ENCODE assay signal across 8 mouse cellular contexts in the genomic region with DNA sequence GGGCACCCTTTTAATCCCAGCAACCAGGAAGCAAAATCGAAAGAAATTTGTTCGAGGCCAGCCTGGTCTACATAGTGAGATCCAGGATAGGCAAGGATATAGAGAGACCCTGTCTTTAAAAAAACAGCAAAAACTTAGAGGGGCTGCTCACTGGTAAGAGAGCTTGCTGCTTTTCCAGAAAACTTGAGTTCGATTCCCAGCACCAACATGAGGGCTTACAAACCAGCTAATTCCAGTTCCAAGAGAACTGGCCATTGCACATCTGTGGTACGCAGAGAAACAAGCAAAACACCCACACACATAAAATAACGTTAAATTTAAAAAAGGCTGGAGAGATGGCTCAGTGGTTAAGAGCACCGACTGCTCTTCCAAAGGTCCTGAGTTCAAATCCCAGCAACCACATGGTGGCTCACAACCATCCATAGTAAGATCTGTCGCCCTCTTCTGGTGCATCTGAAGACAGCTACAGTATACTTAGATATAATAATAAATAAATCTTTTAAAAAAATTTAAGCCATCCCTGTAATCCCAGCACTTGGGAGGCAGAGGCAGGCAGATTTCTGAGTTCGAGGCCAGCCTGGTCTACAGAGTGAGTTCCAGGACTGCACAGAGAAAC. TPM values are rescaled to one million over a fixed set of nuclear protein-coding genes. Genes with fewer than 3 reads are reported as not detected.
A peak's percentile ranks its signal among the peaks of the same experiment; 100 is the strongest.
DNase-seq lines count a peak whose midpoint lies in the region; ATAC-seq and TF ChIP-seq lines count a peak whose summit lies in the region.
"Not testable (repeated sequence)": the region's sequence is repeated elsewhere in the genome, so short reads cannot be mapped to it uniquely, and the experiment has no call there.

No protein-coding gene starts in this region.

- H3K4me3 ChIP-seq in C2C12 (ENCODE audit: insufficient read depth, poor library complexity, severe bottlenecking), result peak overlapping the region; percentile 74
- peak overlapping the region; percentile 81 for H3K4me3 ChIP-seq in brown adipose tissue, adult 24 weeks (ENCODE audit: insufficient read depth, low read depth, low read length)
- H3K4me3 ChIP-seq in forebrain, embryonic 12.5 days (replicated peaks), result peak overlapping the region; percentile 82
- H3K4me3 ChIP-seq in hindbrain, embryonic 10.5 days, result peak overlapping the region; percentile 71
- peak overlapping the region; percentile 73 for H3K4me3 ChIP-seq in kidney, embryonic 16.5 days (ENCODE audit: low read length)
- H3K4me3 ChIP-seq in liver, embryonic 16.5 days (ENCODE audit: low read depth, low read length), result peak overlapping the region; percentile 87
- peak overlapping the region; percentile 53 for H3K4me3 ChIP-seq in midbrain, embryonic 16.5 days (ENCODE audit: low read depth, low read length)
- peak overlapping the region; percentile 80 for H3K4me3 ChIP-seq in stomach, postnatal 0 days (ENCODE audit: low read depth, low read length)

- H3ac ChIP-seq in C2C12 (ENCODE audit: control insufficient read depth, insufficient read length, low read depth), result peak overlapping the region; percentile 31

- H3K27me3 ChIP-seq in C2C12 (ENCODE audit: control insufficient read depth, insufficient read depth, insufficient read length); forebrain, embryonic 12.5 days; hindbrain, embryonic 10.5 days (ENCODE audit: insufficient read depth, poor library complexity, severe bottlenecking); kidney, embryonic 16.5 days (ENCODE audit: insufficient read depth, low read length); liver, embryonic 16.5 days (ENCODE audit: control insufficient read depth, insufficient read depth, low read depth, low read length); midbrain, embryonic 16.5 days (ENCODE audit: control insufficient read depth, insufficient read depth, low read depth, low read length); stomach, postnatal 0 days (ENCODE audit: control insufficient read depth, insufficient read depth, low read length): not testable (repeated sequence)

- WGBS in forebrain, embryonic 12.5 days, result 78% methylated on average over 8 of the region's 8 CpGs
- WGBS in hindbrain, embryonic 10.5 days, result 77% methylated on average over 8 of the region's 8 CpGs
- 77% methylated on average over 8 of the region's 8 CpGs for WGBS in kidney, embryonic 16.5 days
- 66% methylated on average over 8 of the region's 8 CpGs for WGBS in liver, embryonic 16.5 days (ENCODE audit: insufficient replicate concordance)
- 82% methylated on average over 8 of the region's 8 CpGs for WGBS in midbrain, embryonic 16.5 days
- WGBS in stomach, postnatal 0 days, result 71% methylated on average over 8 of the region's 8 CpGs

- H3K9me3 ChIP-seq in forebrain, embryonic 12.5 days; hindbrain, embryonic 10.5 days; kidney, embryonic 16.5 days (ENCODE audit: low read length); liver, embryonic 16.5 days (replicated peaks; ENCODE audit: control insufficient read depth, low read length); midbrain, embryonic 16.5 days (replicated peaks; ENCODE audit: control insufficient read depth, low read length, poor library complexity, severe bottlenecking); stomach, postnatal 0 days (ENCODE audit: control insufficient read depth, low read length): not testable (repeated sequence)

- not testable (repeated sequence) for ATAC-seq in forebrain, embryonic 12.5 days (ENCODE audit: low FRiP score); kidney, embryonic 16.5 days (ENCODE audit: low FRiP score, low TSS enrichment); liver, embryonic 16.5 days (ENCODE audit: low read depth); midbrain, embryonic 16.5 days; stomach, postnatal 0 days (ENCODE audit: low FRiP score, low TSS enrichment)

- peak overlapping the region; percentile 70 for H3K9ac ChIP-seq in forebrain, embryonic 12.5 days
- H3K9ac ChIP-seq in kidney, embryonic 16.5 days (replicated peaks; ENCODE audit: low read length), result peak overlapping the region; percentile 97
- peak overlapping the region; percentile 81 for H3K9ac ChIP-seq in liver, embryonic 16.5 days (ENCODE audit: low read depth, low read length)
- peak overlapping the region; percentile 74; the same call in 1 of the 2 replicates for H3K9ac ChIP-seq in midbrain, embryonic 16.5 days (ENCODE audit: low read depth, low read length)
- H3K9ac ChIP-seq in stomach, postnatal 0 days (ENCODE audit: low read length), result peak overlapping the region; percentile 67

- not testable (repeated sequence) for H3K4me1 ChIP-seq in brown adipose tissue, adult 24 weeks (ENCODE audit: control insufficient read depth, insufficient read depth, insufficient read length, low read length); stomach, postnatal 0 days (replicated peaks; ENCODE audit: control insufficient read depth, insufficient read depth)
- H3K4me1 ChIP-seq in forebrain, embryonic 12.5 days, result peaks cover 26% of the 10 kb centered on the region
- H3K4me1 ChIP-seq in hindbrain, embryonic 10.5 days (replicated peaks), result peaks cover 27% of the 10 kb centered on the region
- H3K4me1 ChIP-seq in kidney, embryonic 16.5 days (ENCODE audit: insufficient read depth, low read length), result peaks cover 22% of the 10 kb centered on the region
- H3K4me1 ChIP-seq in liver, embryonic 16.5 days (ENCODE audit: control insufficient read depth, low read depth, low read length), result peaks cover 23% of the 10 kb centered on the region
- H3K4me1 ChIP-seq in midbrain, embryonic 16.5 days (ENCODE audit: control insufficient read depth, insufficient read depth, low read length), result peaks cover 22% of the 10 kb centered on the region

- H3K79me2 ChIP-seq in C2C12 (ENCODE audit: control insufficient read depth, insufficient read depth), result peaks cover 49% of the 10 kb centered on the region

- H3K27ac ChIP-seq in brown adipose tissue, adult 24 weeks (replicated peaks; ENCODE audit: low read depth, low read length), result not testable (repeated sequence)
- H3K27ac ChIP-seq in forebrain, embryonic 12.5 days, result peak overlapping the region; percentile 95; the same call in 1 of the 2 replicates
- peak overlapping the region; percentile 95 for H3K27ac ChIP-seq in hindbrain, embryonic 10.5 days
- H3K27ac ChIP-seq in kidney, embryonic 16.5 days (ENCODE audit: low read length), result peak overlapping the region; percentile 97
- peak overlapping the region; percentile 91 for H3K27ac ChIP-seq in liver, embryonic 16.5 days (ENCODE audit: low read length)
- peak overlapping the region; percentile 84; the same call in 1 of the 2 replicates for H3K27ac ChIP-seq in midbrain, embryonic 16.5 days (ENCODE audit: low read length)
- peak overlapping the region; percentile 95 for H3K27ac ChIP-seq in stomach, postnatal 0 days (replicated peaks)

- not testable (repeated sequence) for TF ChIP-seq EP300 in stomach, postnatal 0 days (optimal IDR thresholded peaks at IDR 0.05)

- peak overlapping the region; percentile 90 for H3K4me2 ChIP-seq in forebrain, embryonic 12.5 days
- H3K4me2 ChIP-seq in kidney, embryonic 16.5 days (replicated peaks; ENCODE audit: low read depth, low read length), result peak overlapping the region; percentile 94
- peak overlapping the region; percentile 76 for H3K4me2 ChIP-seq in liver, embryonic 16.5 days (ENCODE audit: low read depth, low read length)
- H3K4me2 ChIP-seq in midbrain, embryonic 16.5 days (ENCODE audit: low read length), result peak overlapping the region; percentile 51
- peak overlapping the region; percentile 56 for H3K4me2 ChIP-seq in stomach, postnatal 0 days (replicated peaks; ENCODE audit: low read depth)

- not testable (repeated sequence) for DNase-seq in hindbrain, embryonic 10.5 days (ENCODE audit: low spot score); stomach, postnatal 0 days (ENCODE audit: low spot score)

- TF ChIP-seq CTCF in C2C12 (IDR thresholded peaks at IDR 0.05; ENCODE audit: control insufficient read depth, insufficient read depth, insufficient read length), result not testable (repeated sequence)
- peak; percentile 47 for TF ChIP-seq CTCF in stomach, postnatal 0 days (IDR thresholded peaks at IDR 0.05; ENCODE audit: low read depth)

- H3K36me3 ChIP-seq in C2C12 (ENCODE audit: control insufficient read depth, insufficient read depth); forebrain, embryonic 12.5 days (replicated peaks); hindbrain, embryonic 10.5 days; kidney, embryonic 16.5 days (ENCODE audit: insufficient read depth, low read length); liver, embryonic 16.5 days (ENCODE audit: control insufficient read depth, insufficient read depth); midbrain, embryonic 16.5 days (ENCODE audit: control insufficient read depth, insufficient read depth, low read length); stomach, postnatal 0 days (ENCODE audit: control insufficient read depth, insufficient read depth, low read length): not testable (repeated sequence)

- H3K79me3 ChIP-seq in C2C12 (ENCODE audit: low read depth), result peaks cover 39% of the 10 kb centered on the region

RNA-seq across cellular contexts. Expression of a gene that starts 1.0 kb away (rescaled TPM):
- 95.2 TPM for polyA plus RNA-seq in C2C12 (2012; fragmentation: generic; extraction: Trizol)
- 6.9 and 15.0 TPM in 2 replicates for polyA plus RNA-seq in brown adipose tissue, adult 24 weeks (2012; ENCODE audit: insufficient read depth, insufficient read length, missing spikeins)
- 120 and 133 TPM in 2 replicates for polyA plus RNA-seq in forebrain, embryonic 12.5 days (2016; fragmentation: Nextera tagmentation; extraction: Ambion mirVana)
- polyA plus RNA-seq in hindbrain, embryonic 10.5 days (2016; fragmentation: Nextera tagmentation; extraction: Ambion mirVana), result 126 and 130 TPM in 2 replicates
- polyA plus RNA-seq in kidney, embryonic 16.5 days (2015; fragmentation: Nextera tagmentation; extraction: Ambion mirVana), result 104 and 108 TPM in 2 replicates
- 39.1 and 41.2 TPM in 2 replicates for polyA plus RNA-seq in liver, embryonic 16.5 days (2015; fragmentation: Nextera tagmentation; extraction: Ambion mirVana)
- 60.3 and 67.8 TPM in 2 replicates for polyA plus RNA-seq in midbrain, embryonic 16.5 days (2015; fragmentation: Nextera tagmentation; extraction: Ambion mirVana)
- 21.9 and 24.2 TPM in 2 replicates for polyA plus RNA-seq in stomach, postnatal 0 days (2015; fragmentation: Nextera tagmentation; extraction: Ambion mirVana)

RNA-seq across cellular contexts. Expression of a gene that starts 1.0 kb away (rescaled TPM):
- 14.3 TPM for polyA plus RNA-seq in C2C12 (2012; fragmentation: generic; extraction: Trizol)
- polyA plus RNA-seq in brown adipose tissue, adult 24 weeks (2012; ENCODE audit: insufficient read depth, insufficient read length, missing spikeins), result 12.6 and 14.8 TPM in 2 replicates
- 39.0 and 42.9 TPM in 2 replicates for polyA plus RNA-seq in forebrain, embryonic 12.5 days (2016; fragmentation: Nextera tagmentation; extraction: Ambion mirVana)
- polyA plus RNA-seq in hindbrain, embryonic 10.5 days (2016; fragmentation: Nextera tagmentation; extraction: Ambion mirVana), result 26.7 and 30.0 TPM in 2 replicates
- 30.4 and 41.6 TPM in 2 replicates for polyA plus RNA-seq in kidney, embryonic 16.5 days (2015; fragmentation: Nextera tagmentation; extraction: Ambion mirVana)
- polyA plus RNA-seq in liver, embryonic 16.5 days (2015; fragmentation: Nextera tagmentation; extraction: Ambion mirVana), result 11.7 and 13.7 TPM in 2 replicates
- polyA plus RNA-seq in midbrain, embryonic 16.5 days (2015; fragmentation: Nextera tagmentation; extraction: Ambion mirVana), result 19.0 and 21.2 TPM in 2 replicates
- polyA plus RNA-seq in stomach, postnatal 0 days (2015; fragmentation: Nextera tagmentation; extraction: Ambion mirVana), result 16.0 and 19.1 TPM in 2 replicates

RNA-seq across cellular contexts. Expression of a gene that starts 18.7 kb away (rescaled TPM):
- 43.8 TPM for polyA plus RNA-seq in C2C12 (2012; fragmentation: generic; extraction: Trizol)
- polyA plus RNA-seq in brown adipose tissue, adult 24 weeks (2012; ENCODE audit: insufficient read depth, insufficient read length, missing spikeins), result 7.7 and 13.3 TPM in 2 replicates
- polyA plus RNA-seq in forebrain, embryonic 12.5 days (2016; fragmentation: Nextera tagmentation; extraction: Ambion mirVana), result 86.4 and 95.2 TPM in 2 replicates
- 104 and 106 TPM in 2 replicates for polyA plus RNA-seq in hindbrain, embryonic 10.5 days (2016; fragmentation: Nextera tagmentation; extraction: Ambion mirVana)
- polyA plus RNA-seq in kidney, embryonic 16.5 days (2015; fragmentation: Nextera tagmentation; extraction: Ambion mirVana), result 66.0 and 82.7 TPM in 2 replicates
- 28.3 and 29.2 TPM in 2 replicates for polyA plus RNA-seq in liver, embryonic 16.5 days (2015; fragmentation: Nextera tagmentation; extraction: Ambion mirVana)
- 78.8 and 87.2 TPM in 2 replicates for polyA plus RNA-seq in midbrain, embryonic 16.5 days (2015; fragmentation: Nextera tagmentation; extraction: Ambion mirVana)
- polyA plus RNA-seq in stomach, postnatal 0 days (2015; fragmentation: Nextera tagmentation; extraction: Ambion mirVana), result 22.2 and 23.3 TPM in 2 replicates

RNA-seq across cellular contexts. Expression of a gene that starts 26.7 kb away (rescaled TPM):
- polyA plus RNA-seq in C2C12 (2012; fragmentation: generic; extraction: Trizol), result 36.6 TPM
- polyA plus RNA-seq in brown adipose tissue, adult 24 weeks (2012; ENCODE audit: insufficient read depth, insufficient read length, missing spikeins), result 64.9 and 78.0 TPM in 2 replicates
- 34.6 and 37.9 TPM in 2 replicates for polyA plus RNA-seq in forebrain, embryonic 12.5 days (2016; fragmentation: Nextera tagmentation; extraction: Ambion mirVana)
- polyA plus RNA-seq in hindbrain, embryonic 10.5 days (2016; fragmentation: Nextera tagmentation; extraction: Ambion mirVana), result 46.9 and 49.6 TPM in 2 replicates
- polyA plus RNA-seq in kidney, embryonic 16.5 days (2015; fragmentation: Nextera tagmentation; extraction: Ambion mirVana), result 73.0 and 82.1 TPM in 2 replicates
- 55.2 and 57.1 TPM in 2 replicates for polyA plus RNA-seq in liver, embryonic 16.5 days (2015; fragmentation: Nextera tagmentation; extraction: Ambion mirVana)
- polyA plus RNA-seq in midbrain, embryonic 16.5 days (2015; fragmentation: Nextera tagmentation; extraction: Ambion mirVana), result 33.3 and 42.5 TPM in 2 replicates
- 72.7 and 81.6 TPM in 2 replicates for polyA plus RNA-seq in stomach, postnatal 0 days (2015; fragmentation: Nextera tagmentation; extraction: Ambion mirVana)

RNA-seq across cellular contexts. Expression of a gene that starts 26.7 kb away (rescaled TPM):
- polyA plus RNA-seq in C2C12 (2012; fragmentation: generic; extraction: Trizol), result 0.02 TPM
- not detected in 2 replicates for polyA plus RNA-seq in brown adipose tissue, adult 24 weeks (2012; ENCODE audit: insufficient read depth, insufficient read length, missing spikeins)
- 0.19 TPM in 2 replicates for polyA plus RNA-seq in forebrain, embryonic 12.5 days (2016; fragmentation: Nextera tagmentation; extraction: Ambion mirVana)
- 0.11 and 0.33 TPM in 2 replicates for polyA plus RNA-seq in hindbrain, embryonic 10.5 days (2016; fragmentation: Nextera tagmentation; extraction: Ambion mirVana)
- not detected in 2 replicates for polyA plus RNA-seq in kidney, embryonic 16.5 days (2015; fragmentation: Nextera tagmentation; extraction: Ambion mirVana)
- not detected in 2 replicates for polyA plus RNA-seq in liver, embryonic 16.5 days (2015; fragmentation: Nextera tagmentation; extraction: Ambion mirVana)
- 0.77 and 0.99 TPM in 2 replicates for polyA plus RNA-seq in midbrain, embryonic 16.5 days (2015; fragmentation: Nextera tagmentation; extraction: Ambion mirVana)
- polyA plus RNA-seq in stomach, postnatal 0 days (2015; fragmentation: Nextera tagmentation; extraction: Ambion mirVana), result 0.05 TPM in 1 of 2 replicates, not detected in the other
